Mouse (Mus musculus) stomach, embryonic 14.5 days (tissue): Measurements from ENCODE around the gene Eif4h. TPM values are rescaled to one million over a fixed set of nuclear protein-coding genes. Genes with fewer than 3 reads are reported as not detected.
A peak's percentile ranks its signal among the peaks of the same experiment; 100 is the strongest.
"Not testable (repeated sequence)": the region's sequence is repeated elsewhere in the genome, so short reads cannot be mapped to it uniquely, and the experiment has no call there.

Source experiments
- ATAC-seq: fragments of 200-750 bp; cut with Nextera tagmentation; 2 replicates; pipeline ENCODE4 v1.8.0; 2017; ENCODE audit warnings: low read depth, moderate TSS enrichment; ENCODE audit not compliant: insufficient number of reproducible peaks, insufficient read depth, low FRiP score
- H3K27ac ChIP-seq: fragments of 300-500 bp; sonication (generic); 2 replicates; pipeline ENCODE4 v1.5.1; 2014; ENCODE audit warnings: mild to moderate bottlenecking, low read length, moderate library complexity, mixed read lengths
- H3K27me3 ChIP-seq: fragments of 300-500 bp; sonication (generic); 2 replicates; pipeline ENCODE4 v1.6.1; 2014; ENCODE audit warnings: low read length, control low read depth, mixed read lengths; ENCODE audit not compliant: control insufficient read depth, insufficient read depth
- H3K36me3 ChIP-seq: fragments of 300-500 bp; sonication (generic); 2 replicates; pipeline ENCODE4 v1.6.1; 2014; ENCODE audit warnings: mild to moderate bottlenecking, control low read depth, low read length, moderate library complexity, mixed read lengths; ENCODE audit not compliant: control insufficient read depth, insufficient read depth
- H3K4me1 ChIP-seq: fragments of 300-500 bp; sonication (generic); 2 replicates; pipeline ENCODE4 v1.6.1; 2014; ENCODE audit warnings: low read length, control low read depth, mixed read lengths; ENCODE audit not compliant: control insufficient read depth, insufficient read depth
- H3K4me2 ChIP-seq: fragments of 300-500 bp; sonication (generic); replicated peaks from 2 replicates; pipeline ENCODE4 v1.6.1; 2014; ENCODE audit warnings: low read depth, low read length, control low read depth
- H3K4me3 ChIP-seq: fragments of 300-500 bp; sonication (generic); 2 replicates; pipeline ENCODE4 v1.5.1; 2014; ENCODE audit warnings: low read depth, low read length, control low read depth
- H3K9ac ChIP-seq: fragments of 300-500 bp; sonication (generic); replicated peaks from 2 replicates; pipeline ENCODE4 v1.6.1; 2014; ENCODE audit warnings: low read depth, mild to moderate bottlenecking, control low read depth, low read length, moderate library complexity, mixed read lengths
- H3K9me3 ChIP-seq: fragments of 300-500 bp; sonication (generic); 2 replicates; pipeline ENCODE4 v1.6.1; 2016; ENCODE audit warnings: low read depth, low read length, control low read depth; ENCODE audit not compliant: control insufficient read depth
- WGBS: fragments of 180-500 bp; shearing (Covaris S2); extraction: QIAGEN DNeasy Blood & Tissue Kit; methylation state at CpG from one replicate; pipeline ENCODE4 v1.1.7; 2014; 5-methylcytosine and 5-hydroxymethylcytosine counted together
- polyA plus RNA-seq: library from polyadenylated mRNA; unstranded; fragments of >200 nt; fragmentation: Nextera tagmentation; extraction: Ambion mirVana; gene quantifications from 2 replicates; pipeline ENCODE4 v1.2.1, GENCODE M21; 2014

The Eif4h gene
- polyA plus RNA-seq, 1 experiment from 2014 or later: 442 TPM

- H3K27me3 ChIP-seq: no peaks in the 10 kb centered on the region
- H3K27ac ChIP-seq: no peak overlapping the region
- peaks cover 18% of the 10 kb centered on the region for H3K36me3 ChIP-seq
- ATAC-seq: no peak
- H3K4me3 ChIP-seq: no peak overlapping the region
- H3K9me3 ChIP-seq: no peaks in the 10 kb centered on the region
- H3K9ac ChIP-seq: no peak overlapping the region
- no peak overlapping the region for H3K4me2 ChIP-seq
- WGBS: 77% methylated on average over 20 of the region's 20 CpGs
- no peaks in the 10 kb centered on the region for H3K4me1 ChIP-seq
Measured at GRCm38 (mm10) chr5:134669001-134669708, 29.9 kb upstream of the Eif4h start.

- peak; percentile 29; the same call in 1 of the 2 replicates for ATAC-seq
- H3K4me2 ChIP-seq: no peak overlapping the region
- H3K9me3 ChIP-seq: no peaks in the 10 kb centered on the region
- H3K27ac ChIP-seq: no peak overlapping the region
- H3K4me3 ChIP-seq: no peak overlapping the region
- H3K9ac ChIP-seq: no peak overlapping the region
- H3K27me3 ChIP-seq: no peaks in the 10 kb centered on the region
- no peaks in the 10 kb centered on the region for H3K4me1 ChIP-seq
- H3K36me3 ChIP-seq: peaks cover 22% of the 10 kb centered on the region
- whole genome bisulfite sequencing: 43% methylated on average over 8 of the region's 8 CpGs
Measured at GRCm38 (mm10) chr5:134668495-134668894, 29.2 kb upstream of the Eif4h start.

GRCm38 (mm10) chr5:134656708-134657107 lies 17.4 kb upstream of the Eif4h start:
- no peaks in the 10 kb centered on the region for H3K27me3 ChIP-seq
- H3K4me2 ChIP-seq: no peak overlapping the region
- H3K9me3 ChIP-seq: no peaks in the 10 kb centered on the region
- H3K4me1 ChIP-seq: no peaks in the 10 kb centered on the region
- H3K36me3 ChIP-seq: 0 out of 2 replicates have a peak, but pooled peaks cover 2% of the 10 kb centered on the region
- no peak overlapping the region for H3K27ac ChIP-seq
- WGBS: 85% methylated on average over 4 of the region's 4 CpGs
- ATAC-seq: no peak
- no peak overlapping the region for H3K4me3 ChIP-seq
- no peak overlapping the region for H3K9ac ChIP-seq

- no peak overlapping the region for H3K27ac ChIP-seq
- no peak overlapping the region for H3K9ac ChIP-seq
- H3K9me3 ChIP-seq: no peaks in the 10 kb centered on the region
- H3K4me3 ChIP-seq: no peak overlapping the region
- 36% methylated on average over 7 of the region's 7 CpGs for WGBS
- no peaks in the 10 kb centered on the region for H3K36me3 ChIP-seq
- no peaks in the 10 kb centered on the region for H3K4me1 ChIP-seq
- no peaks in the 10 kb centered on the region for H3K27me3 ChIP-seq
- H3K4me2 ChIP-seq: no peak overlapping the region
- ATAC-seq: no peak
Measured at GRCm38 (mm10) chr5:134652015-134652414, 12.7 kb upstream of the Eif4h start.

- WGBS: 46% methylated on average over 4 of the region's 5 CpGs
- Histone ChIP-seq H3K27ac (no peak overlapping the region), H3K9me3 (no peaks in the 10 kb centered on the region), H3K36me3 (no peaks in the 10 kb centered on the region), H3K4me2 (no peak overlapping the region), H3K4me1 (no peaks in the 10 kb centered on the region), H3K27me3 (no peaks in the 10 kb centered on the region), H3K9ac (no peak overlapping the region), H3K4me3 (no peak overlapping the region)
- ATAC-seq: no peak
Measured at GRCm38 (mm10) chr5:134650926-134651325, 11.6 kb upstream of the Eif4h start.

- H3K4me3 ChIP-seq, H3K9ac ChIP-seq, H3K4me2 ChIP-seq, H3K36me3 ChIP-seq, H3K9me3 ChIP-seq, H3K27ac ChIP-seq, ATAC-seq, H3K4me1 ChIP-seq, H3K27me3 ChIP-seq: not testable (repeated sequence)
- 80% methylated on average over 3 of the region's 4 CpGs for WGBS
Measured at GRCm38 (mm10) chr5:134648976-134649375, 9.7 kb upstream of the Eif4h start.

GRCm38 (mm10) chr5:134647394-134647793 lies 8.1 kb upstream of the Eif4h start:
- Histone ChIP-seq H3K9ac (no peak overlapping the region), H3K9me3 (no peaks in the 10 kb centered on the region), H3K27ac (no peak overlapping the region), H3K4me2 (no peak overlapping the region), H3K27me3 (no peaks in the 10 kb centered on the region), H3K4me3 (no peak overlapping the region), H3K4me1 (no peaks in the 10 kb centered on the region; the same call in 1 of the 2 replicates), H3K36me3 (no peaks in the 10 kb centered on the region)
- WGBS: 52% methylated on average over 2 of the region's 2 CpGs
- ATAC-seq: no peak

GRCm38 (mm10) chr5:134646461-134646860 lies 7.2 kb upstream of the Eif4h start:
- no peak overlapping the region for H3K27ac ChIP-seq
- H3K4me3 ChIP-seq: no peak overlapping the region
- H3K4me1 ChIP-seq: no peaks in the 10 kb centered on the region; the same call in 1 of the 2 replicates
- no peak for ATAC-seq
- H3K4me2 ChIP-seq: no peak overlapping the region
- H3K36me3 ChIP-seq: no peaks in the 10 kb centered on the region
- no peaks in the 10 kb centered on the region for H3K9me3 ChIP-seq
- WGBS: 70% methylated on average over 4 of the region's 4 CpGs
- no peak overlapping the region for H3K9ac ChIP-seq
- H3K27me3 ChIP-seq: no peaks in the 10 kb centered on the region

GRCm38 (mm10) chr5:134644643-134645118 lies 5.4 kb upstream of the Eif4h start:
- no peaks in the 10 kb centered on the region for H3K9me3 ChIP-seq
- no peak overlapping the region for H3K27ac ChIP-seq
- H3K9ac ChIP-seq: no peak overlapping the region
- no peak overlapping the region for H3K4me2 ChIP-seq
- H3K27me3 ChIP-seq: no peaks in the 10 kb centered on the region
- 29% methylated on average over 8 of the region's 8 CpGs for WGBS
- no peaks in the 10 kb centered on the region for H3K36me3 ChIP-seq
- no peak for ATAC-seq
- H3K4me3 ChIP-seq: no peak overlapping the region
- no peaks in the 10 kb centered on the region; the same call in 1 of the 2 replicates for H3K4me1 ChIP-seq
